Mouse (Mus musculus): ENCODE measurements around the gene 3110001I22Rik.

- no peak for TF ChIP-seq CTCF (IDR thresholded peaks at IDR 0.05; ENCODE audit: control insufficient read depth, insufficient read depth, insufficient replicate concordance, low read depth, low read length)
- no peak for TF ChIP-seq POLR2A (IDR thresholded peaks at IDR 0.05; ENCODE audit: control insufficient read depth, low read depth, low read length)
Measured at GRCm38 (mm10) chr16:13673114-13673513, 1.4 kb downstream of the 3110001I22Rik start.
